Mouse (Mus musculus) heart, postnatal 4 days (tissue): ENCODE data around the gene Rbfox2. TPM values are rescaled to one million over a fixed set of nuclear protein-coding genes. Genes with fewer than 3 reads are reported as not detected.

Experiments
- DNase-seq: peaks from one replicate; pipeline ENCODE4 v3.0.0; 2021
- total RNA-seq, 2 experiments: library from RNA; stranded (reverse); gene quantifications; 2 replicates each; pipeline ENCODE4 v1.2.3; 2021

Rbfox2 gene
- total RNA-seq, 2 experiments from 2014 or later, result 175 to 186 TPM

DNA sequence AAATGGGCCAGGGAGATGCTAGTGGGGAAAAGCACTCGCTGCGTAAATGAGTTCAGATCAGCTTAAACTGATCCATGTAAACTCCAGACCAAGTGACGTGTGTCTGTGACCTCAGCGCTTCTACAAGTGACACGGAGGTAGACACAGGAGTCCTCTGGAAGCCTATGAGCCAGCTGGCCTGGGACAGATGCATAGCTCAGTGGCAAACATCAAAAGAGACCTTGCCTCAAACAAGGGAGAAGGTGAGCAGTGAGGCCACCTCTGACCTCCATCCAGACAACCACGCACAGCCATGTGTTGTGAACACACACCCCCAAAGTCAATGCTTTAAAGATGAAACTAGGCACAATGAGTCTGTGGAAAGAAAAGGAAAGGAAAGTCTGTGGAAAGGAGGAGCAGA lies 164.5 kb downstream of the Rbfox2 start:
- no peak for DNase-seq

GRCm38 (mm10) chr15:77141711-77142110 lies 165.1 kb downstream of the Rbfox2 start:
- DNase-seq, result no peak

DNA sequence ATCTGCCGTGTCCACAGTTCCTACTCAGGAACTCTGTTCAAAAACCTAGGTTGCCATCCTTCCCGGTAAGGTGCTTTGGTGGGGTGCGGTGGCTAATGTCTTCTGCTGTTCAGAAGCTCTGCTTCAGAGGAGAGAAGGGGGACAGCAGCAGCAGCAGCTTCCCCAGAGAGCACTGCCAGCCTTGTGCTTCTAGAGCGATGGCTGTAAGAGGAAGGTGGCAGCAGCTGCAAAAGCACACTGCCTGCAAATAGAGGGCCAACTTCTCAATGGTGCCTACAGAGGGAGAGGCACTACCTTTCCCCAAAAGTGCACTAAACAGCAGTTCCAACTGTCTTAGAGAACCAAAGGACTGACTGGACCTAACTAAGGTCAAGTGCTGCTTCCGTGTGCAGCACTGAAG lies 168.5 kb downstream of the Rbfox2 start:
- DNase-seq, result no peak

GRCm38 (mm10) chr15:77134483-77134882 lies 172.3 kb downstream of the Rbfox2 start:
- no peak for DNase-seq

GRCm38 (mm10) chr15:77129154-77129553 lies 177.7 kb downstream of the Rbfox2 start:
- no peak for DNase-seq

DNA sequence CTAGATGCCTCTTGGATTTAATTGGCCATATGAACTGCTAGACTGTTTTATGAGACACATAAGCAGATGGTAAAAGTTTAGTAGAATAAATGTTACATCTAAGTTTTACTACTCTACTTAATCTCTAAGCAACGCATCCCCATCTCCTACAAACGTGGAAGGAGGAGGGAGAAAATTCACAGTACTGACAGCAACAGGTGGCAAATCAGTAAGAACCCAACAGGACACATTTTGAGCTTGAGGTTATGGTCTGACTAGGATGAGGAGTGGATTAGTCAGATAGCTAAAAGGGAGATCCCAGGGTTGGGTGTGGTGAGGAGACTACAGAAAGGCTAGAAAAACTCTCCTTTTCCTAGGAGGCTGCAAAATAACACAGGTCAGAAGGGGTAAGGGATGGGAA lies 179.1 kb downstream of the Rbfox2 start:
- no peak for DNase-seq

DNA sequence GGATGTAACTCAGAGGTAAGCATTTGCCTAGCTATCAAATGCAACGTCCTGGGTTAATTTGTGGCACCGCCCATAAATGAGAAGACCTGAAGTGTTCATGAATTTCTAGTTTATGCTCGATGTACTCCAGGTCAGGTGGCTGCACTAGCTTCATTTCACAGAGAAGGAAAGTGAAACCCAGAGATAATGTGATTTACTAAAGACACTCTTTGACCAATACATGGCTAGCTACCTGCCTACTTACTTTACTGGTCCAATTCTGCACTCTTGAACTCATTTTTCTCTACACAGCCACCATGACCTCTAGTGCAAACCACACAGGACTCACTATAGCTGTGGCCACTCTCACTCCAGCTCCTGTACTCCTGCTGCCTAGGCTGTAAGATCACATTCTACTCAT lies 180.1 kb downstream of the Rbfox2 start:
- no peak for DNase-seq

GRCm38 (mm10) chr15:77124372-77125117 lies 182.3 kb downstream of the Rbfox2 start:
- no peak for DNase-seq

DNA sequence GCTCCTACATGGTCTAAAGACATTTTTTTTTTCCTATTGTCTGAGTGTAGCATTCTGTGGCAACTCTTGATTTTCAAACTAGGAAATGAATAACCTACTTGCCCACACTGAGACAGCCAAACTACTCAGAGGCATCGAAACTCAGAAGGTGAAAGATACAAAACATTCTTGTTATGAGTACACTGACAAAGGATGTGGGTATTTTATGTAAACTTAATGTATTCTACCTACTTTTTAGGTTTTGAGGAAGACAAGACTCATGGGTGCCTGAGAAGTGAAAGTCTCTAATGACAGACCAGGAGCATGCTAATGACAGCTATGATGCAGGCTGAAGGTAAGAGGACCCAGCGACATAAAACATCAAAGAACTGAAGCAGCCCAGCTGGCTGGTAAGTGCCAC lies 184.0 kb downstream of the Rbfox2 start:
- no peak for DNase-seq

DNA sequence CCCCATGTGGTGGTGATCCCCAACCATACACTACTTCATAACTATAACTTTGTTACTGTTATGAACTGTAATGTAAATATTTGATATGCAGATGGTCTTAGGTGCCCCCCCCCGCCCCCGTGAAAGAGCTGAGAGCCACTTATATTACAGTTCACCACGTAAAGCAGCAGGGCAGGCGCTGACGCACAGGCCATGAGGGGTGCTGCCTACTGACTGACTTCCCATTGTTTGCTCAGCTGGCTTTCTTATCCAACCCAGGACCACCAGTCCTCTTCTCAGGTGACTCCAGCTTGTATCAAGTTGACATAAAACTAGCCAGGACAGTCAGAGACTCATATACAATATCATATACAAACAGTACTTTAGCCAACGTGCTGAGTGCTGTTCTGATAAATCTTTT lies 184.6 kb downstream of the Rbfox2 start:
- no peak for DNase-seq

DNA sequence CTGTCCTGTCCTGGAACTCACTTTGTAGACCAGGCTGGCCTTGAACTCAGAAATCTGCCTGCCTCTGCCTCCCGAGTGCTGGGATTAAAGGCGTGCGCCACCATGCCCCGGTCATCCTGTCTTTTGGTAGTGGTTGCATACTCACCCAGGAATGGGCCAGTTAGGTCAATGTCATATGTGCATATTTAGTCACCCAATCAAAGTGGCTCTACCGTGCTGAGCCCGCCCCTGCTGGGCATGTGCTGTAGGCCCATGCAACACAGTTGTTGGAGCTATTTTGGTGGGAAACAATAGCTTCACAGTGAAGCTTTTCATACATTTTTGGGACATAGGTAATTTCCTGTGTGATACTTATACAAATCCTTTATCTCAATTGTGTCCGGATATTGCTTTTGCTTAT lies 187.1 kb downstream of the Rbfox2 start:
- no peak for DNase-seq

DNA sequence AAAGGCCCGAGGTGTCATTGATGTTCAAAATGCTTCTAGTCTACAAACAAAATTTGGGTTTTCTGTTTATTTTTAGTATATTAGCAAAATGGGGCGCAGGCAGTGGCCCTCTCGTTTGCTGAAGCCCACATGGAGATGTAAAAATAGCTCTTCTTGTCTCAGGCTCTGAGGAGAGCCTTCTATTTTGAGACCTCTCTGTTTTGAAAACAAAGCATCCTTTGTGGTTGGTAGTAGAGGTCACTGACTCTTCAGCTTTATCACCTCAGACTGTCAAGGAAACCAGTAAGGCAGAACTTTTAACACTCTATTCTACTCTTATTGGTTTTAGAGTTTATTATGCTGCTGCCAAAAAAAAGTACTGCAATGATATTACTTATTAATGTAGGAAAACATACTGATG lies 189.6 kb downstream of the Rbfox2 start:
- DNase-seq, result no peak

- DNase-seq, result no peak
Measured at GRCm38 (mm10) chr15:77116139-77116722, 190.6 kb downstream of the Rbfox2 start.

- no peak for DNase-seq
Measured at GRCm38 (mm10) chr15:77115456-77115855, 191.3 kb downstream of the Rbfox2 start.

DNA sequence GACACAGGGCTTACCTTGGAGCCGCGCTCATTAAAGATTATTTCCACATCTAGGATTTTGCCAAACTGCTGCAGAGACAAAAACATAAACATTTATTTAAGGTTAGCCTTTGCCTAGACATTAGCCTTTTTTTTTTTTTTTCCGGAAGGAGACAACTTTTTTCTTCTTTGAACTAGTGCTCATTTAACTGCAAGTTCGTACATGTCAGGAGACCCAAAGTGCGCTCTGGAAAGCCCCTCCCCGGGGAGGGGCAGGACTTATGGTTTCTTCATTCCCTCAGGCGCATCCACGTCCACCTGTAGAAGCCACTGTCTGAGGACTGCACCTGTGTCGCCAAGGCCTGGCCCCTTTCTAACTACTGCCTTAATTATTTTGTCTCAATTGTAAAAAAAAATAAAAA lies 193.2 kb downstream of the Rbfox2 start:
- DNase-seq, result no peak

DNA sequence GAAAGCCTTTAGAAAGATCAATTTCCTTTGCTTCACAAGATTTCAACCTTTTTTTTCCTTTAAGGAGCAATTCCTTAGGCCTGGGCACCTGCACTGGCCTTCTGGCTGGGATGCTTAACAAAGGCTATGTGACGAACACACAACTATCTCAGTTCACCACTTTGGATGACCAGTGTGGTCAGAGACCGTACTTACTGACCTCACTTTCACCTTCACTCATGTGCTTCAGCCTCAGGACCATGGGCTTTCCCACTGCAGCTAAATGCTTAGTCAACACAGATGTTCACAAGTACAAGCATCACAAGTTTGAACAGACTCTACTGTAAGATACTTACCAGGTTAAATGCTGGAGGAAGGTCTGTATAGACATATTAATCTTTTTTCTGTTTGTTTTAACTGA lies 194.4 kb downstream of the Rbfox2 start:
- DNase-seq, result no peak

GRCm38 (mm10) chr15:77111924-77112323 lies 194.9 kb downstream of the Rbfox2 start:
- DNase-seq, result no peak

GRCm38 (mm10) chr15:77110452-77110851 lies 196.4 kb downstream of the Rbfox2 start:
- DNase-seq, result no peak

DNA sequence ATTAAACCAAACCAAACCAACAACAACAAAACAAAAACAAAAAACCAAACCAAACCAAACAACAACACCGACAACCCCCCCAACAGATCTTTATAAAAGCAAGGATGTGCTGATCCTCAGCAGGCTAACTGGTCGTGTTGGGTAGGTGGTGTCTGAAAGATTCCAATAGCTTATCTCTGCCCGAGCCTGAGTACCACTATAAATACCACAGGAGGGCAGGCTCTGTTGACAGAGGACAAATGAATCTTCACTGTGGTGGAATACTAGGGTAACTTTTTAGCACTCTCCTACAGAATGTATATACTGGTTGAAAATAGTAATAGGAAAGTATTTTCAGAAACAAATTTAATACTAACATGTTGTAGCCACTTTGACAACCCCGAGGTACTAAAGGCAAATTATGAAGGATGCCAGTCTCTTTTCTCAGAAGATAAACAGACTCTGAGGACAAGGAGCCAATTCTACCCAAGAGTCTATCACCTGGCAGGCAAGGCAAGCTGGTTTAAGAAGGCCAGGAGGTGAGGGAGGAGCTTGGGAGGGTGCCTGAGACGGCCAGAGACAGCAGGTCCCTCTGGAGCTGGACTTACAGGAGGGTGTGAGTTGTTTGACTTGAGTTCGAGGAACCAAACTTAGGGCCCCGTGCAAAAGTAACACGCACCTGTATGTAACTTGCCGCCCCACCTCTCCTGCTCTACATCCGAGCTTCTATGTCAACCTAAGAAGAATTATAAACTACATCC lies 199.5 kb downstream of the Rbfox2 start:
- no peak for DNase-seq

GRCm38 (mm10) chr15:77105273-77105672 lies 201.5 kb downstream of the Rbfox2 start:
- DNase-seq, result no peak

DNA sequence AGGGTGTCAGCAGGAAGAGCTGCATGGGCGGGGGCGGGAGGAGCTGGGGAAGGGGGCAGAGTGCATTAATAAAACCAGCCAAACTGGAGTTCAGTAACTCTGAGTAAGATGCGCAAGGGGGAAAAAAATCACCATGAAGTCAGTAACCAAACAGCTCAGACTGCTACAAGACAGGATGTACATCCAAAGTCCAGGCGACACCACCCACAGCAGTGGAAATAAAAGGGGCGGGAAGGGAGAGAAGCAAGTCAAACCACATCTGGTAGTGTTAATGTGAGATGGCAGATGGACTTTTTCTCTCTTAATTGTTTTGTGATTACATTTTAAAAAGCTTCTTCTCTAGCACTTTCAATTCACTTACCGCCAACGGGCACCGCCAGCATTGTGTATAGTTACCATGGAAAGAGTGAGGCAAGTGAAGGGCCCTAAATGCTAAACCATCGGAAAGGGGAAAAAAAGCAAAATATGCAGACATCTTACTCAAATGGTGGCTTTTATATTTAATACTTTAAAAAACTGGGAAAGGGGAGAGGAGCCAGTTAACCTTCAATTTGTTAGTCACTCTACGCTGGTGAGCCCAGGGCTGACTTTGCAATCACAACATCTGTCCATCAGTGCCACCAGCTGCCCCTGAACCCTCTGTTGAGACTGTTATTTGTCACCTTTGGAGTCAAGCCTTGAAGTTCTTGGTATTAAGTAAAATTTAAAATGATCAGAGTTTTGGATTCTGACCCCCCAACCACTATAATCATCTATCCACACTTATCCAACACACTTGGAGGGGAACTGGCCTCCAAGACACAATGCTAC lies 202.2 kb downstream of the Rbfox2 start:
- no peak for DNase-seq

GRCm38 (mm10) chr15:77102685-77103084 lies 204.1 kb downstream of the Rbfox2 start:
- DNase-seq, result no peak

GRCm38 (mm10) chr15:77099756-77100155 lies 207.0 kb downstream of the Rbfox2 start:
- DNase-seq, result no peak
